Mouse (Mus musculus) ES-E14 (cell line): ENCODE measurements at regions not wholly inside any gene's neighbourhood (a gene's known extent, or its start where the extent isn't known, plus 50 kb on each side); places are given as distances from the start of the nearest gene placed in this dataset.

Source experiments
- DNase-seq: peaks from one replicate; pipeline ENCODE4 v3.0.0-alpha.2; 2013; ENCODE audit warnings: low read depth, low spot score
- H3K27ac ChIP-seq: 2 replicates; pipeline ENCODE4 v1.5.1; 2012; ENCODE audit warnings: low read depth, mild to moderate bottlenecking, low read length, moderate library complexity, mixed read lengths; ENCODE audit not compliant: poor library complexity, insufficient read depth, severe bottlenecking
- H3K36me3 ChIP-seq: 2 replicates; pipeline ENCODE4 v1.6.1; 2012; ENCODE audit warnings: mild to moderate bottlenecking, low read length, moderate library complexity, mixed read lengths; ENCODE audit not compliant: control insufficient read depth, poor library complexity, insufficient read depth, severe bottlenecking
- H3K4me1 ChIP-seq, 2 experiments: fragments of 150-350 bp in 1 of 2; sonication (generic) in 1 of 2; 2 replicates each; pipeline ENCODE4 v1.6.1; 2012; ENCODE audit warnings: low read length in 2 of 2, mild to moderate bottlenecking in 1 of 2, mixed read lengths in 1 of 2; ENCODE audit not compliant: control insufficient read depth in 2 of 2, insufficient read depth in 2 of 2, poor library complexity in 1 of 2
- H3K4me3 ChIP-seq, 2 experiments: fragments of 150-350 bp in 1 of 2; sonication (generic) in 1 of 2; 2 replicates each; pipeline ENCODE4 v1.5.1; 2012; ENCODE audit warnings: low read length in 2 of 2, low read depth in 1 of 2, mild to moderate bottlenecking in 1 of 2, mixed read lengths in 1 of 2; ENCODE audit not compliant: insufficient read depth in 1 of 2, poor library complexity in 1 of 2, severe bottlenecking in 1 of 2
- H3K9ac ChIP-seq: 2 replicates; pipeline ENCODE4 v1.6.1; 2012; ENCODE audit warnings: low read depth, mild to moderate bottlenecking, low read length, mixed read lengths; ENCODE audit not compliant: poor library complexity, insufficient read depth, severe bottlenecking
- H3K9me3 ChIP-seq: fragments of 150-350 bp; sonication (generic); 2 replicates; pipeline ENCODE4 v1.6.1; 2012; ENCODE audit warnings: low read depth, mild to moderate bottlenecking, low read length; ENCODE audit not compliant: control insufficient read depth, insufficient read depth
- CHD2 ChIP-seq: IDR thresholded peaks from 2 replicates; pipeline ENCODE4 v1.6.1; 2014; ENCODE audit warnings: mild to moderate bottlenecking, low read depth, low read length, inconsistent platforms
- HCFC1 ChIP-seq: IDR thresholded peaks from 2 replicates; pipeline ENCODE4 v1.6.1; 2012; ENCODE audit warnings: low read length, inconsistent platforms, borderline replicate concordance; ENCODE audit not compliant: insufficient read depth
- MAFK ChIP-seq: IDR thresholded peaks from 2 replicates; pipeline ENCODE4 v1.6.1; 2014; ENCODE audit warnings: mild to moderate bottlenecking, low read depth, low read length, inconsistent platforms; ENCODE audit not compliant: insufficient read depth
- ZC3H11A ChIP-seq: IDR thresholded peaks from 2 replicates; pipeline ENCODE4 v1.6.1; 2012; ENCODE audit warnings: low read depth, mild to moderate bottlenecking, inconsistent platforms, low read length, borderline replicate concordance
- ZNF384 ChIP-seq: IDR thresholded peaks from 2 replicates; pipeline ENCODE4 v1.6.1; 2012; ENCODE audit warnings: low read depth, low read length, inconsistent platforms
- in situ Hi-C, 2 experiments: fragments of 600-800 bp; cut with MboI; formaldehyde crosslinking; loops; one replicate each; pipeline ENCODE4 v1.15.1; 2025; ENCODE audit warnings: low sequenced_read_pairs in 2 of 2, inconsistent platforms in 1 of 2; ENCODE audit not compliant: unreplicated experiment in 2 of 2

DNA sequence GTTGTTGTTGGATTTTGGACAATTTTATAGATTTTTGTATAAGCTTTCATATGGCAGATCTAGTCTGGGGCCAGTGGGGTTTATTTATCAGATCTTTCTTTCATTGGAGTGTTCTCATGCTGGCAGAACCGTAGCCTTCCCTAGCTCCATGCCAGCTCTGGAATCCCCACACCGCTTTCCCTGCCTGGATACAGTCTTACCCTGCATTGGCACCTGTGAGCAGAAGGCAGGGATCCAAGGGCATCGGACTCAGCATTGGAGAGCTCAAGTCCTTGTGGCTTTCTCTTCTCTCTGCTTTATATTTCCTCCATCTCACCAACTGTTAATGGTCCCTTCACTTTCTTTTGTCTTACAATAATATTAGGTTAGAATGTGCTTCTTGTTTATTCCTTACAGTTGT is 59.4 kb upstream of the Rfx3 start:
- in situ Hi-C loops, result no loop called here
- no peaks in the 10 kb centered on the region for H3K9me3 ChIP-seq
- H3K27ac ChIP-seq, result no peak overlapping the region
- no peak overlapping the region for H3K4me3 ChIP-seq
- H3K4me1 ChIP-seq, result no peaks in the 10 kb centered on the region
- no peak overlapping the region for H3K9ac ChIP-seq
- DNase-seq, result no peak
- H3K36me3 ChIP-seq, result no peaks in the 10 kb centered on the region
- TF ChIP-seq MAFK (no peak), HCFC1 (no peak), CHD2 (no peak), ZNF384 (no peak), ZC3H11A (no peak)
